Mouse (Mus musculus) liver, adult 2 months (tissue): ENCODE measurements around the gene Plgrkt. TPM values are rescaled to one million over a fixed set of nuclear protein-coding genes. Genes with fewer than 3 reads are reported as not detected.
A peak's percentile ranks its signal among the peaks of the same experiment; 100 is the strongest.

Experiments used
- DNase-seq: peaks from one replicate; pipeline ENCODE4 v3.0.0-alpha.2; 2011; ENCODE audit warnings: low read depth, low spot score; ENCODE audit errors: extremely low read depth
- H3K27ac ChIP-seq: fragments of 200-500 bp; replicated peaks from 2 replicates; pipeline ENCODE4 v1.5.1; 2012; ENCODE audit warnings: low read depth, mild to moderate bottlenecking, control low read depth, inconsistent platforms, low read length; ENCODE audit not compliant: insufficient read depth
- H3K27me3 ChIP-seq: fragments of 200-500 bp; 2 replicates; pipeline ENCODE4 v1.6.1; 2012; ENCODE audit warnings: mild to moderate bottlenecking, moderate library complexity, low read length, inconsistent platforms; ENCODE audit not compliant: control insufficient read depth, insufficient read depth
- H3K36me3 ChIP-seq: fragments of 200-500 bp; 2 replicates; pipeline ENCODE4 v1.6.1; 2012; ENCODE audit warnings: low read length, inconsistent platforms; ENCODE audit not compliant: control insufficient read depth, insufficient read depth
- H3K4me1 ChIP-seq: fragments of 200-500 bp; 2 replicates; pipeline ENCODE4 v1.6.1; 2011; ENCODE audit warnings: low read length; ENCODE audit not compliant: control insufficient read depth, insufficient read depth
- H3K4me3 ChIP-seq: fragments of 200-500 bp; 2 replicates; pipeline ENCODE4 v1.5.1; 2011; ENCODE audit warnings: low read depth, mild to moderate bottlenecking, control low read depth, low read length, moderate library complexity; ENCODE audit not compliant: insufficient read depth
- H3K79me2 ChIP-seq: fragments of 200-500 bp; 2 replicates; pipeline ENCODE4 v1.6.1; 2012; ENCODE audit warnings: inconsistent platforms, mild to moderate bottlenecking, low read length, moderate library complexity; ENCODE audit not compliant: control insufficient read depth, insufficient read depth
- H3K9ac ChIP-seq: fragments of 200-500 bp; 2 replicates; pipeline ENCODE4 v1.6.1; 2012; ENCODE audit warnings: low read depth, mild to moderate bottlenecking, control low read depth, inconsistent platforms, low read length
- CTCF ChIP-seq: fragments of 200-500 bp; IDR thresholded peaks from 2 replicates; pipeline ENCODE4 v1.5.1; 2011; ENCODE audit warnings: low read depth, low read length, control low read depth
- POLR2A ChIP-seq: fragments of 200-500 bp; IDR thresholded peaks from 2 replicates; pipeline ENCODE4 v1.6.1; 2011; ENCODE audit warnings: low read length, control low read depth; ENCODE audit not compliant: insufficient read depth; ENCODE audit errors: extremely low read depth
- WGBS: fragments of 180-500 bp; shearing (Covaris S2); methylation state at CpG from one replicate; pipeline ENCODE4 v1.1.7; 2018; 5-methylcytosine and 5-hydroxymethylcytosine counted together
- polyA plus RNA-seq: library from polyadenylated mRNA; depleted of rRNA; stranded (reverse); fragments of >200 nt; gene quantifications from 2 replicates; pipeline ENCODE4 v1.2.3, GENCODE M21; 2012
- total RNA-seq: library from RNA; depleted of rRNA; stranded (reverse); fragments of >200 nt; gene quantifications from 2 replicates; pipeline ENCODE4 v1.2.3, GENCODE M21; 2014

Plgrkt gene
- total and polyA plus RNA-seq, 2 experiments, result 14.0 to 14.8 TPM

DNA sequence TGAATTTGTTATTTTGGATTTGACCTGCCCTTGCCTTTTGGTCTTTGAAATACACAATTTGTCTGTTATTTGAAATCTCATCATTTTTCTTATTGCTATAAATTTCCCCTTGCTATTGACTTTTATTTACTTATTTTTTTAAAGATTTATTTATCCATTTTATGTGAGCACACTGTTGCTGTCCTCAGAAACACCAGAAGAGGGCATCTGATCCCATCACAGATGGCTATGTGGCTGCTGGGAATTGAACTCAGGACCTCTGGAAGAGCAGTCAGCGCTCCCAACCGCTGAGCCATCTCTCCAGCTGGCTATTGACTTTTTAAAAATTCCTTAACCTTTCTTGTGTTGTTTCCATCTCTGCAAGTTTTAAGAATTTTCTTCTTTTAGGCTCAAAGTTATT, 30.6 kb downstream of the Plgrkt start:
- Histone ChIP-seq H3K9ac (no peak overlapping the region), H3K36me3 (no peaks in the 10 kb centered on the region), H3K27ac (no peak overlapping the region), H3K4me3 (no peak overlapping the region), H3K79me2 (no peaks in the 10 kb centered on the region), H3K4me1 (no peaks in the 10 kb centered on the region), H3K27me3 (peaks cover 5% of the 10 kb centered on the region; the same call in 1 of the 2 replicates)
- no peak for DNase-seq
- TF ChIP-seq CTCF (no peak), POLR2A (no peak)
- WGBS, result 92% methylated on average over 2 of the region's 2 CpGs

DNA sequence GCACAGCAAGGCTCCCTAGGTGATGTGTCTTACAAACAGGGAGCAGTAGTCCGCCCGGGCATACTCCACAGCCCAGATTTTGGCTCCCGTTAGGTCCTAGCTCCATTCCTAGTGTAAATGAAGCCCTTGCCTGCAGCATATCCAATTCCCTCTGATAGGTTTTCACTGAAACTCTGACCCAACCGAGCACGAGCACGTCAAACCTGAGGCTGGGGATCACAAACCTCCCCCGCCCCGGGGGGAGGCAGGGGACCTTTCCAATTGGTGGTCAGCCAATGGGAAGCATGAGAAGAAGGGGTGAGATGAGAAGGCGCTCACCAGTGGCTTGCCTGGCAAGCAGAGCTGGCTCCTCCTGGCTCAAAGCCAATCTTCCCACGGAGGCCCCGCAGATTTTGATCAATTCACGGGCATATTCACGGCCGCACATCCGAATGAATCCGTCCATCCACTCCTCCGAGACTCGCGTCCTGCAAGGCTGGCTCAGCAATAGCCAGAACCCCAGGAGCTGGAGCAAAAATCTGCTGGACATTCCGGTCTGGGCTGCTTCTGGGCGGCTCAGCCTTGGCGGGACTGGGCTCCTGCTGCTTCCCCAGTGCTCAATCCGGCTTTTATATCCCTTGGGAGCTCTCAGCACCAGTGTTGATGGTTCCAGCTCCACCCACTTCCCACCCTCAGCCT, 33.0 kb downstream of the Plgrkt start, which contains the start of gene Rln1:
TSS of gene Rln1 (minus strand) at position 603 of the 678 bp plus-strand sequence.
- 8% methylated on average over 23 of the region's 23 CpGs for WGBS
- Histone ChIP-seq H3K27me3 (peaks cover 5% of the 10 kb centered on the region; the same call in 1 of the 2 replicates), H3K79me2 (no peaks in the 10 kb centered on the region), H3K36me3 (no peaks in the 10 kb centered on the region), H3K27ac (no peak within 1 kb of the TSS), H3K9ac (no peak within 1 kb of the TSS), H3K4me1 (no peaks in the 10 kb centered on the region), H3K4me3 (0 out of 2 replicates have a peak within 1 kb of the TSS, but pooled peaks have one; percentile 5)
- no peak for DNase-seq
- TF ChIP-seq CTCF (no peak), POLR2A (no peak)

GRCm38 (mm10) chr19:29326822-29327552, 40.2 kb downstream of the Plgrkt start:
- no peak for TF ChIP-seq CTCF
- no peak for TF ChIP-seq POLR2A
- Histone ChIP-seq H3K79me2 (no peaks in the 10 kb centered on the region), H3K27me3 (no peaks in the 10 kb centered on the region), H3K4me1 (no peaks in the 10 kb centered on the region), H3K4me3 (no peak overlapping the region), H3K36me3 (no peaks in the 10 kb centered on the region), H3K9ac (no peak overlapping the region), H3K27ac (no peak overlapping the region)
- WGBS, result 81% methylated on average over 13 of the region's 13 CpGs
- DNase-seq, result no peak

DNA sequence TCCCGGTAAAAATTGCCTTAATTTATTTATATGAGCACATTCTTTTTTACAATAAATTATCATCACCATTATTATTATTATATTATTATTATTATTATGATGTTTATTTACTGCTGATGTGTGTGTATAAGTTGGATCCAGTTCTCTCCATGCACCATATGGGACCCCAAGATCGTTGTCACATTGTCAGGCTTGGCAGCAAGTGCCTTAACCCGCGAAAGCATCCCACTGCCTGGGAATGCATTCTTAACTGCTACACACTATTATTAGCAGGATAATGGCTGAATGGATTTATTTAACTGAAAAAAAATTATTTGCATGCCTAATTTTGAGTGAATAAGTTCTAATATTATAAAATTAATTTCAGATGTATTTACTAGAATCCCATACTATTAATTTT, 40.8 kb downstream of the Plgrkt start:
- Histone ChIP-seq H3K36me3 (no peaks in the 10 kb centered on the region), H3K27me3 (no peaks in the 10 kb centered on the region), H3K4me1 (no peaks in the 10 kb centered on the region), H3K4me3 (no peak overlapping the region), H3K27ac (no peak overlapping the region), H3K9ac (no peak overlapping the region), H3K79me2 (no peaks in the 10 kb centered on the region)
- DNase-seq, result no peak
- TF ChIP-seq POLR2A, result no peak
- no peak for TF ChIP-seq CTCF
- 88% methylated on average over 4 of the region's 4 CpGs for WGBS

DNA sequence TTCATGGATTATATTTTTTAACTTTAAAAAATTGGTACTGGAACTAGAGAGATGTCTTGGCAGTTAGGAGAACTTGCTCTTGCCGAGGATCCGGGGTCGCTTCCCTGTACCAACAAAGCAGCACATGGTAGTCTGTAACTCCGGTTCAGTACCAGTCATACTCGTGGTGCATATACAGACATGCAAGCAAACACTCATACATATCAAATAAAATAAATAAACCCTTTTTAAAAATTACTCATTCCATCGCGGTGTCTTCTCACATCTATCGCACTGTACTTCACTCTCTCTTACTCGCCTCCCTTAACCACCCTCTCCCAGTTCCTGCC, 41.4 kb downstream of the Plgrkt start:
- WGBS, result 76% methylated on average over 9 of the region's 9 CpGs
- Histone ChIP-seq H3K79me2 (no peaks in the 10 kb centered on the region), H3K27ac (no peak overlapping the region), H3K9ac (no peak overlapping the region), H3K4me3 (no peak overlapping the region), H3K27me3 (no peaks in the 10 kb centered on the region), H3K36me3 (no peaks in the 10 kb centered on the region), H3K4me1 (no peaks in the 10 kb centered on the region)
- no peak for DNase-seq
- TF ChIP-seq POLR2A (no peak), CTCF (no peak)
